Mouse (Mus musculus): ENCODE data around the gene Clvs2. TPM values are rescaled to one million over a fixed set of nuclear protein-coding genes. Genes with fewer than 3 reads are reported as not detected.

The Clvs2 gene
- 0.14 and 0.16 TPM in 2 replicates for polyA plus RNA-seq (2012; rRNA removed)

DNA sequence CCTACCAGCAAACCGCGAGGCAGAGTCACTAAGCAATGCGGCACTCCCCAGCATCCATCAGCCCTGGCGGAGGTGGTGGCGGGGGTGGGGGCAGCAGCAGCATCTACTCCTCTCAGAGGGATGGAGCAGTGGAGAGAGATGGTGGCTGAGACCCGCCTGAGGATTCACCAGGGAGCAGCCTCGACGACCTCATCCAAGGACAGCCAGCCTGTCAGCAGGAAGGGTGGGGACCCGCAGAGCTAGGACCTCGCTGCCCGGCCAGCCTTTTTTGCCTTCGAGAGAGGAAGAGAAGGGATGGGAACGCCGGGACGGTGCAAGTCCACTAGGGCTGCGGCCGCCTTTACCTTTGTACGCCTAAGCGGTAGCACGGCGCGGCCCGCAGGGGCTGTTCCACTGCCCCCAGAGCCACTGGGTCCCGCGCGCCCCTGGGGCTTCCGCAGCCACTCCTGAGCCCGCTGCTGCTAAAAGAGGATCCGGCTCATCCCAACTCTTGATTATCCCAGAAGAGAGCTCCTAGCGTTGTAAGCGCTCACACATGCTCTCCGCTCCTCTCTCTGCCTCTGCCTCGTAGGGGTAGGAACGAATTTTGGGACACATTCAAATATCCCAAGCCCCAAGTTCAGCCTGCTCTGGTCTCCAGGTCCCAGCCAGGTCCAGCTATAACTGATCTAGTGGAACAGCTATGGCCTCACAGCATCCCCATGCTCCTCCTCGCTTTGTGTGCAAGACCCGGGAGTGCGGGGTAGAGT is at the start of gene Clvs2:
Gene Clvs2, minus strand, starts transcription at position 639 of the 749 bp plus-strand sequence.
- peak; percentile 30 for DNase-seq (ENCODE audit: low spot score)

DNA sequence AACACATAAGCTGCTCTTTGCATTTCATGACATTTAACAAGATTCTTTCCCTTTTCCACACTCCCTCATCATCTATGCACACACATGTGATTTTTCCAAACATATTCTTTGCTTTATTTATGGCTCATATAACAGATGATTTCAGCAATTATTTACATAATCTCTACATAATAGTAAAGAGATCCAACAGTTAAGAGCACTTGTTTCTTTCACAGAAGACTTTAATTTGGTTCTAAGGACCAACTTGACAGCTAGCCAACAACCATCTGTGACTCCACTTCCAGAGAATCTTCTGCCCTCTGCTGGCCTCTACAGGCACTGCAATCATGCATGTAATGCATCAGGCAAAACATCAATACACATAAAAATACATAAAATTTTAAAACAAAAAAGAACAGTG is 28.6 kb upstream of the Clvs2 start:
- no peak for DNase-seq (ENCODE audit: low spot score)

DNA sequence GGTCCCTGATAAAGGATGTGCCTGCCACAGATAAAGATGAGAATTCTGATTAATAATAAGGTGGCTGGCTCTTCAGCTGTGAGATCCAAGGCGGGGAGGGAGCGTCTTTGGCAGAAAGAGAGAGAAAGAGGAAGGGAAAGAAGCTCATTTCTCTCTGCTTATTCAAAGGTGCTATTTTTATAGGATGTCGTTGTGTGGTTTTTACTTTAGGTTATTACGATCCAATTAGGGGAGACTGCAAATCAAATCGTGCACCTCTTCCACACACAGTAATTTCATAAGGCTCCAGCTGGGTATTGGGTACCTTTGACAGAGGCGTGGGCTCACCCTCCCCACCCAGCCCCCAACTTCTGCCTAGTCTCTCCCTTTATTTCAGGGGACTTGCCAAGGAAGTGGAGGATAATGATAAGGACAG is 985 bp downstream of the Clvs2 start:
- no peak for DNase-seq (ENCODE audit: low spot score)

DNA sequence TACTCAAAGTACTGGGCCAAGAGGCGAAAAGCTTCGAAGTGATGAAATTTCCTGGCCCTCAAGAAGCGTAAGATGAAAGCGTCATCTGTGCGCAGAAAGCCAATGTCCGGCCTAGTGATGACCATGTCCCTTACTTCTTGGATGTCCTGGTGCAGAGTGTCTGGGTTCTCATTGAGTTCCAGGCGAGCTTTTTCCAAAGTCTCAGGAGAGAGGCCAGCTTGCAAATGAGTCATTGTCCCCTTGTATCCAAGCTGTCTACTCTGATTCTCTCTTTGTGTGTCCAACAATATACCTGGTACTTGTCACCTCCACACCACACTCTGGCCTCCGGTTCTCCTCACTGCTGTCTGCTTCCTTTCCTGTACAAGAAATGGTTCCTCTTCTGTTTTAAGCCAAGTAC is 1.9 kb downstream of the Clvs2 start:
- no peak for DNase-seq (ENCODE audit: low spot score)

DNA sequence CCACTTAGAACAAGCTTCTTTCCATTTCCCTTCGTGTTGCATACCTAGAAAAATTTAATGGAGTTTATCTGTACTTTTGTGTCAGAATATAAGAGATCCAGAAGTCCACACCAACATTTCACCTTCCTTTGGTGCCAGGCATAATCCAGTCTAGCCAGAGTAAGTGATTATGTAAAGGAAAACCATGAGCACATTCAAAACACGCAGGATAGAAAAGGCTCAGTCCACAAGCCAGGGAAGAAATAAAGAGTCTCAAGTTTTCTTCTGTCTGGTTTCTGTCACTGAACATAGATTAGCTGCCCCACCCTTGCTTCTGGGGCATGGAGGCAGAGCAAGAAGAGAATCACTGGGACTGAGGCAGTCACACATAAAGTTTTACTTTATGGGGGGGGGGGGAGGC is 8.4 kb downstream of the Clvs2 start:
- DNase-seq (ENCODE audit: low spot score): no peak

DNA sequence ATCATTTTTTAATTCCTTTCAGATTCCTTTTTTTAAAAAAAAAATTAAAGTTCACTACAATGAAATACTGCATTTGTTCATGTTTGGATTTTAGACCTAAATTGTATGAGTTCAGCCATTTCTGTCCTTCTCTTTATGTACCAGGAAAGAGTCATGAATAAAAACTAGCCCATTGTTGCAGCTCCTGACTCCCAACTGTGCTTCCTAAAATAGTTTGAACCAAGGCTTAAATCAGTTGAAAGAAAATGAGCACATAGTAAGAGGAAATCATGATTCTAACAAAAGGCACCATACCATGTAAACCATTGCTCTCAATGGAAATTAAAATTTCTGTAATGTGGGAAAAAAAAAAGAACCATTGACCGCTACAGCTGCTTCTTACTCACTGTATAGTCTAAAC is 11.4 kb downstream of the Clvs2 start:
- DNase-seq (ENCODE audit: low spot score): no peak

DNA sequence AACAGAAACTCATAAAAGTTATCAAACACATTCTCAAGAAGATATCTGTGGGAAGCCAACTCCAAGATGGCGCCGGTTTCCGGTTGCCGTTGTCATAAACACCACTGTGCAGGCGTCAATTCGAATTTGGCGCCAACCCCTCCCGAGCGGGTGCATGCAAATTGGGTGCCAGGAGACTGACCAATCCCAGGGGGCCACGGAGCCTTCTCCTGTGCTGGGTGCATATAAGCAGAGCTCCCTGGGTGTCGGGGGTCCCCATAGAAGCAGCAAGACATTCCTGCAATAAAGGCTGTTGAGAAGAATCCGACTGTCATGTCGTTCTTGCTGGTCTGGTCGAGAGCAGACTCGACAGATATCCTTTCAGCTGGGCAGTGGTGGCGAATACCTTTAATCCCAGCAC is 31.8 kb downstream of the Clvs2 start:
- DNase-seq (ENCODE audit: low spot score): no peak

DNA sequence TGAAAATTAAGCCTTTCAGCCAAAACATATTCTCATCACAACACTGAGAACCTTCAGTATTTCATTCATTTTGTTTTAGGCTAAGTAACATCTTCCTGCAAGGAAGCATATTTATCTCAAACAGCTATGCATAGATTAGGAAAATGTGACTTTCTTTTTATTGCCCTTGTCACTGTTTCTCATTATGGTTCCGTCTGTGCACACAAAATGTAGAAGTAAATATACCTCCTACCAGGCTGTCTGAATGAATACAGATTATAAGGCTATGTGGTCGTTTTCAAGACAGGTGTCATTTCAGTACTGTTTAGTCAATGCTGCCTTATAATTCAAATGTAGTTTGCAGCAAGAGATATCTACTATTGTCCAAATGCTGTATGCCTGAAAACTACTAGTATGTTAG is 35.8 kb downstream of the Clvs2 start:
- no peak for DNase-seq (ENCODE audit: low spot score)

DNA sequence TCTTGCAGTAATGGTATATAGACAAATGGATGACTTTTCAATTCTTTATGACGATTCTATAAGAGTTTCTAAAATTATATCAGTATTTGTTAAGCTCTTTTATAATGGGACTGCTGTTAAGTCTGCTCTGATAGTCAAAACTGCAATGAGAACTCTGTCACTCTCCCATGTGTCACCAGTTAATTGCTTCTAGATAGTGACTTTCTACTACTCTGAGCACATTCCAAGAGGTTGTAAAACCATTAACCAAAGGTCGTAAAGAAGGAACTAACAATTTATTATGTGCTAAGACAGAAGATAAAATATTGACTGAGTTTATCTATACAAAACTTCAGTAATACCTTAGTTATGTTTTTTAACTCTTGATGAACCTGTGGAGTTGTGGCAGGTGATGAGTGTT is 37.5 kb downstream of the Clvs2 start:
- no peak for DNase-seq (ENCODE audit: low spot score)

DNA sequence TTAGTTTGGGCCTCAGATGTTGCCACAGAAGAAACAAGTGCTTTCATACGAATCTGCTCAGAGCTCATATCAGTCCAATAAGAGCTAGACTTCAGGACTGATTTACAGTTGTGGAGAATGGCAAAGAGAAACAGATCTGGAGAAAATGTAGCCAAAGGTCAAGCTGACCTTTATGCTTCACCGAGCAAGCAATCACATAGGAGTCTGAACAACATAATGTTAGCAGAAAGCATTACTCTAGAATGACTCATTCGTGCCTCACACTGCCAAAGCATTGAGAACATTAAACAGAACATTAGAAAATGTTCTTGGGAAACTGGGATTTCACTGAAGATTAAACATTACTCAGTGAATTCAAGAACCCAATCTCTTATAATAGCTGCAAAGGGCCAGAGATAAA is 66.5 kb downstream of the Clvs2 start:
- no peak for DNase-seq (ENCODE audit: low spot score)

DNA sequence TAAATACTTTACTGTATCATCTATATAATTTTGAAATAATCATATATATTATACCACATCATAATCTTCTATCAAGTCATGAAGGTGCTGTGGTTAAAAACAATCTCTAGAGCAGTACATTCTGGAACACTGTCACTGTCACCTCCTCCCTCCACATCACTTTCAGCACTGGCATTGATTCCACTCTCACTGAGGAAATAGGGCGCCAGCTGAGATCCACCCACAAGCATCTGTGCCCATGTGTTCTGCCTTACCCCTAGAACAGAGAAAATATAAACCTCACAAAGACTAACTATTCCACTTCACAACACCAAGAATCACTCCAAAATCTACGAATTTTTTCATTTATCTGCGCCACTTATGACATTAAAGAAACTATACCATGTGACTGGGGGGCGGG is 84.2 kb downstream of the Clvs2 start:
- DNase-seq (ENCODE audit: low spot score): no peak

Other genes with a start within 250 kb of the Clvs2 start
- gene Sult3a2, start 161.9 kb upstream of the Clvs2 start, polyA plus RNA-seq (2012; rRNA removed): not detected in 2 replicates
- gene Sult3a1, start 233.0 kb upstream of the Clvs2 start, polyA plus RNA-seq (2012; rRNA removed): not detected in 2 replicates

Measured in urinary bladder, adult 2 months (tissue).